ENCODE assay signal across 12 mouse cellular contexts in the genomic region with DNA sequence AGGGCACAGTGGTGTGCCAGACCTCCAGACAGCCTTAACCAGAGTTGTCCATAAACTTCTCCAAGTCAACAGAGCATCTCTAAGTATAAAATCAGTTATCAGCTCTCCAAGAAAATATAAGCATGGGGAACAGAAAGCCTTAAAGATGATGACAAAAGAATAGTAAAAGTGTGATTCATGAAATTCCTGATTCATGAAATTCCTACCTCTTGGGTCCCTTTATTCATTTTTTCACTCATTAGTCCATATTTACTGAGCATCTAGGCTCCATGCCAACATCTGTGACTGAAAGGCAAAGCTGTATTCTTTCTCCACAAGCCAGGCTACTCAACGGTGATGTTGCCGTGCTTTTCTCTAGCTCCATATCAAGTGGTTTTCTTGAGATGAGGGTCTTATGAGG.
"Had no signal": no experiment of that assay in that cellular context is flagged by ENCODE, and none has a peak within 500 bp of the region (broad histone marks: within the 10 kb centered on the region; RNA-seq: fewer than 3 reads in every experiment).

No protein-coding gene starts in this region.

- DNase-seq: left cerebral cortex, postnatal 4 days; liver; liver, embryonic 13.5 days; liver, postnatal 0 days; lung, adult 18-20 months; lung, adult 2 months; lung, embryonic 14.5 days; lung, postnatal 10 days; lung, postnatal 14 days; lung, postnatal 36 days; lung, postnatal 4 days; midbrain, embryonic 14.5 days had no signal
